Mouse (Mus musculus): ENCODE results near the gene Rabac1. TPM values are rescaled to one million over a fixed set of nuclear protein-coding genes. Genes with fewer than 3 reads are reported as not detected.

Gene Rabac1
- total and polyA plus RNA-seq, 3 experiments, result 223 to 240 TPM; not detected in 1

DNA sequence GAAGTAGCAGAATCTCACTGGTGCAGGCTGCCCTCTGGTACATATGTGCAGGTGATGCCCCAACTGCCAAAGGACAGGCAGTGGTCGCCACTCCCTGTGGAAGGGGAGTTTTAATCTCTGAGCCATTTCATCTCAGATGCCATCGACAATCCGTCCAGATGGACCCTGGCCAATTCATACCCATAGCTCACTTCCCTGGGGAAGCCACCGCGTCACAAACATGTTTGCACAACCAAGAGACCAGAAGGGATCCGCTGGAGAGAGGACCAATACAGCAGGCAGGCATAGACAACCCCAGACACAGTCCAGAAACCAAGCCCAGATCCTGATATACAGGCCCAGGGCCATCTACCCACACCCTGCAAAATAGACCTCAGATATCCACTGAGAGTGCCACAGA, 42.1 kb downstream of the Rabac1 start:
- H3K4me3 ChIP-seq (ENCODE audit: control insufficient read depth in 1 of 2, insufficient read depth in 1 of 2, low read depth in 2 of 2, low read length in 2 of 2), result no peak overlapping the region
- no peaks in the 10 kb centered on the region for H3K4me1 ChIP-seq (ENCODE audit: control insufficient read depth in 1 of 2, insufficient read depth in 2 of 2, low read length in 2 of 2)
- no peaks in the 10 kb centered on the region for H3K36me3 ChIP-seq (ENCODE audit: control insufficient read depth in 1 of 2, insufficient read depth in 2 of 2, low read length in 2 of 2)
- TF ChIP-seq MEF2A (IDR thresholded peaks at IDR 0.05; ENCODE audit: extremely low read depth, insufficient replicate concordance, low read depth, low read length, poor library complexity, severe bottlenecking) (no peak), USF1 (IDR thresholded peaks at IDR 0.05; ENCODE audit: low read depth, low read length) (no peak), POLR2AphosphoS5 (IDR thresholded peaks at IDR 0.05; ENCODE audit: borderline replicate concordance, low read depth, low read length) (no peak), MXI1 (IDR thresholded peaks at IDR 0.05; ENCODE audit: low read depth, low read length) (no peak), POLR2A (IDR thresholded peaks at IDR 0.05; ENCODE audit: control insufficient read depth in 1 of 2, insufficient read depth in 1 of 2, low read depth in 1 of 2, low read length in 2 of 2, poor library complexity in 1 of 2) (no peak), RAD21 (IDR thresholded peaks at IDR 0.05; ENCODE audit: low read depth, low read length) (no peak), EP300 (IDR thresholded peaks at IDR 0.05; ENCODE audit: low read depth in 1 of 2, low read length in 2 of 2) (no peak), MAFK (IDR thresholded peaks at IDR 0.05; ENCODE audit: borderline replicate concordance, low read depth, low read length) (no peak), NELFE (IDR thresholded peaks at IDR 0.05; ENCODE audit: low read depth, low read length) (no peak), CHD2 (IDR thresholded peaks at IDR 0.05; ENCODE audit: low read length) (no peak), NRF1 (IDR thresholded peaks at IDR 0.05; ENCODE audit: insufficient read depth, low read depth, low read length, poor library complexity, severe bottlenecking) (no peak), JUND (IDR thresholded peaks at IDR 0.05; ENCODE audit: low read depth, low read length) (no peak), ZKSCAN1 (IDR thresholded peaks at IDR 0.05; ENCODE audit: low read depth, low read length) (no peak), USF2 (IDR thresholded peaks at IDR 0.05; ENCODE audit: borderline replicate concordance in 1 of 2, insufficient read depth in 1 of 2, low read depth in 1 of 2, low read length in 2 of 2) (no peak), BHLHE40 (IDR thresholded peaks at IDR 0.05; ENCODE audit: borderline replicate concordance, low read depth, low read length) (no peak), CHD1 (IDR thresholded peaks at IDR 0.05; ENCODE audit: low read depth, low read length) (no peak), MYC (IDR thresholded peaks at IDR 0.05; ENCODE audit: low read depth, low read length) (no peak), KAT2A (conservative IDR thresholded peaks at IDR 0.05; ENCODE audit: low read depth, low read length) (no peak), ETS1 (IDR thresholded peaks at IDR 0.05; ENCODE audit: low read depth, low read length) (no peak), ZMIZ1 (IDR thresholded peaks at IDR 0.05; ENCODE audit: low read depth, low read length) (no peak)
- no peaks in the 10 kb centered on the region for H3K27me3 ChIP-seq (ENCODE audit: control insufficient read depth in 1 of 2, insufficient read depth in 2 of 2, low read length in 2 of 2)
- H3K79me2 ChIP-seq (ENCODE audit: control insufficient read depth, insufficient read depth, low read length, poor library complexity), result no peaks in the 10 kb centered on the region
- no peak for DNase-seq (ENCODE audit: low read depth, low spot score)
- H3K27ac ChIP-seq (ENCODE audit: control insufficient read depth, low read depth, low read length), result no peak overlapping the region
- no peaks in the 10 kb centered on the region for H3K9me3 ChIP-seq (replicated peaks; ENCODE audit: insufficient read depth, low read length)
- no peak overlapping the region for H3K9ac ChIP-seq (ENCODE audit: control insufficient read depth, low read depth, low read length, poor library complexity, severe bottlenecking)

Other genes with a start within 250 kb of the Rabac1 start
- not detected in 2 replicates for gene Gm4763, start 245.8 kb downstream of the Rabac1 start, total RNA-seq (2012; rRNA removed)
- not detected for gene Gm4763, start 245.8 kb downstream of the Rabac1 start, polyA plus RNA-seq (2012; ENCODE audit: insufficient read depth in 1 of 2, insufficient read length in 2 of 2, low read depth in 1 of 2, low replicate concordance in 2 of 2, missing spikeins in 1 of 2)
- not detected in 2 replicates for gene Cd177, start 212.4 kb downstream of the Rabac1 start, total RNA-seq (2012; rRNA removed)
- gene Cd177, start 212.4 kb downstream of the Rabac1 start, polyA plus RNA-seq (2012; ENCODE audit: insufficient read depth in 1 of 2, insufficient read length in 2 of 2, low read depth in 1 of 2, low replicate concordance in 2 of 2, missing spikeins in 1 of 2), result under 1 TPM in 1 of 2 experiments, not detected in 1; 0.11 TPM
- not detected in 2 replicates for gene Ceacam10, start 195.5 kb downstream of the Rabac1 start, total RNA-seq (2012; rRNA removed)
- gene Ceacam10, start 195.5 kb downstream of the Rabac1 start, polyA plus RNA-seq (2012; ENCODE audit: insufficient read depth in 1 of 2, insufficient read length in 2 of 2, low read depth in 1 of 2, low replicate concordance in 2 of 2, missing spikeins in 1 of 2), result under 1 TPM in 1 of 2 experiments, not detected in 1; 0.19 TPM
- 0.54 TPM in 1 of 2 replicates, not detected in the other for gene Gm9844, start 110.5 kb downstream of the Rabac1 start, total RNA-seq (2012; rRNA removed)
- under 1 TPM in 1 of 2 experiments, not detected in 1; 0.95 TPM for gene Gm9844, start 110.5 kb downstream of the Rabac1 start, polyA plus RNA-seq (2012; ENCODE audit: insufficient read depth in 1 of 2, insufficient read length in 2 of 2, low read depth in 1 of 2, low replicate concordance in 2 of 2, missing spikeins in 1 of 2)
- not detected in 2 replicates for gene Lypd4, start 102.8 kb downstream of the Rabac1 start, total RNA-seq (2012; rRNA removed)
- not detected for gene Lypd4, start 102.8 kb downstream of the Rabac1 start, polyA plus RNA-seq (2012; ENCODE audit: insufficient read depth in 1 of 2, insufficient read length in 2 of 2, low read depth in 1 of 2, low replicate concordance in 2 of 2, missing spikeins in 1 of 2)
- not detected in 2 replicates for gene Dmrtc2, start 102.7 kb downstream of the Rabac1 start, total RNA-seq (2012; rRNA removed)
- gene Dmrtc2, start 102.7 kb downstream of the Rabac1 start, polyA plus RNA-seq (2012; ENCODE audit: insufficient read depth in 1 of 2, insufficient read length in 2 of 2, low read depth in 1 of 2, low replicate concordance in 2 of 2, missing spikeins in 1 of 2), result not detected
- gene Rps19, start 88.4 kb downstream of the Rabac1 start, total RNA-seq (2012; rRNA removed), result 3,168 and 3,580 TPM in 2 replicates
- gene Rps19, start 88.4 kb downstream of the Rabac1 start, polyA plus RNA-seq (2012; ENCODE audit: insufficient read depth in 1 of 2, insufficient read length in 2 of 2, low read depth in 1 of 2, low replicate concordance in 2 of 2, missing spikeins in 1 of 2), result 1,000 to 10,000 TPM in 1 of 2 experiments, not detected in 1; 2,454 TPM
- 0.13 and 0.23 TPM in 2 replicates for gene Cd79a, start 75.4 kb downstream of the Rabac1 start, total RNA-seq (2012; rRNA removed)
- gene Cd79a, start 75.4 kb downstream of the Rabac1 start, polyA plus RNA-seq (2012; ENCODE audit: insufficient read depth in 1 of 2, insufficient read length in 2 of 2, low read depth in 1 of 2, low replicate concordance in 2 of 2, missing spikeins in 1 of 2), result under 1 TPM in 1 of 2 experiments, not detected in 1; 0.61 TPM
- 43.7 and 53.3 TPM in 2 replicates for gene Arhgef1, start 69.8 kb downstream of the Rabac1 start, total RNA-seq (2012; rRNA removed)
- gene Arhgef1, start 69.8 kb downstream of the Rabac1 start, polyA plus RNA-seq (2012; ENCODE audit: insufficient read depth in 1 of 2, insufficient read length in 2 of 2, low read depth in 1 of 2, low replicate concordance in 2 of 2, missing spikeins in 1 of 2), result 100 to 1,000 TPM in 1 of 2 experiments, not detected in 1; 163 TPM
- not detected in 2 replicates for gene Gm4881, start 28.3 kb downstream of the Rabac1 start, total RNA-seq (2012; rRNA removed)
- gene Gm4881, start 28.3 kb downstream of the Rabac1 start, polyA plus RNA-seq (2012; ENCODE audit: insufficient read depth in 1 of 2, insufficient read length in 2 of 2, low read depth in 1 of 2, low replicate concordance in 2 of 2, missing spikeins in 1 of 2), result under 1 TPM in 1 of 2 experiments, not detected in 1; 0.13 TPM
- gene Atp1a3, start 33.2 kb upstream of the Rabac1 start, total RNA-seq (2012; rRNA removed), result 0.19 and 0.26 TPM in 2 replicates
- gene Atp1a3, start 33.2 kb upstream of the Rabac1 start, polyA plus RNA-seq (2012; ENCODE audit: insufficient read depth in 1 of 2, insufficient read length in 2 of 2, low read depth in 1 of 2, low replicate concordance in 2 of 2, missing spikeins in 1 of 2), result 1 to 10 TPM in 1 of 2 experiments, not detected in 1; 3.5 TPM
- gene Grik5, start 99.6 kb upstream of the Rabac1 start, total RNA-seq (2012; rRNA removed), result 3.5 and 4.6 TPM in 2 replicates
- gene Grik5, start 99.6 kb upstream of the Rabac1 start, polyA plus RNA-seq (2012; ENCODE audit: insufficient read depth in 1 of 2, insufficient read length in 2 of 2, low read depth in 1 of 2, low replicate concordance in 2 of 2, missing spikeins in 1 of 2), result 10 to 100 TPM in 1 of 2 experiments, not detected in 1; 22.0 TPM
- 15.0 and 16.3 TPM in 2 replicates for gene Zfp574, start 99.8 kb upstream of the Rabac1 start, total RNA-seq (2012; rRNA removed)
- gene Zfp574, start 99.8 kb upstream of the Rabac1 start, polyA plus RNA-seq (2012; ENCODE audit: insufficient read depth in 1 of 2, insufficient read length in 2 of 2, low read depth in 1 of 2, low replicate concordance in 2 of 2, missing spikeins in 1 of 2), result 10 to 100 TPM in 1 of 2 experiments, not detected in 1; 30.2 TPM
- 0.73 and 0.75 TPM in 2 replicates for gene Pou2f2, start 207.0 kb upstream of the Rabac1 start, total RNA-seq (2012; rRNA removed)
- 1 to 10 TPM in 1 of 2 experiments, not detected in 1; 6.4 TPM for gene Pou2f2, start 207.0 kb upstream of the Rabac1 start, polyA plus RNA-seq (2012; ENCODE audit: insufficient read depth in 1 of 2, insufficient read length in 2 of 2, low read depth in 1 of 2, low replicate concordance in 2 of 2, missing spikeins in 1 of 2)
- gene Dedd2, start 247.9 kb upstream of the Rabac1 start, total RNA-seq (2012; rRNA removed), result 25.2 and 28.2 TPM in 2 replicates
- gene Dedd2, start 247.9 kb upstream of the Rabac1 start, polyA plus RNA-seq (2012; ENCODE audit: insufficient read depth in 1 of 2, insufficient read length in 2 of 2, low read depth in 1 of 2, low replicate concordance in 2 of 2, missing spikeins in 1 of 2), result 10 to 100 TPM in 1 of 2 experiments, not detected in 1; 36.6 TPM
- 8.4 and 9.5 TPM in 2 replicates for gene Zfp526, start 248.7 kb upstream of the Rabac1 start, total RNA-seq (2012; rRNA removed)
- 10 to 100 TPM in 1 of 2 experiments, not detected in 1; 14.8 TPM for gene Zfp526, start 248.7 kb upstream of the Rabac1 start, polyA plus RNA-seq (2012; ENCODE audit: insufficient read depth in 1 of 2, insufficient read length in 2 of 2, low read depth in 1 of 2, low replicate concordance in 2 of 2, missing spikeins in 1 of 2)